Mouse (Mus musculus): Measurements from ENCODE around the gene 2900011O08Rik. TPM values are rescaled to one million over a fixed set of nuclear protein-coding genes. Genes with fewer than 3 reads are reported as not detected.
"Not testable (repeated sequence)": the region's sequence is repeated elsewhere in the genome, so short reads cannot be mapped to it uniquely, and the experiment has no call there.

The 2900011O08Rik gene
- polyA plus RNA-seq, 2 experiments, result 2.5 to 2.9 TPM

GRCm38 (mm10) chr16:13945153-13945552, 41.3 kb upstream of the 2900011O08Rik start:
- no peak for ATAC-seq (ENCODE audit: low FRiP score, low read depth)
- no peak overlapping the region for H3K4me2 ChIP-seq (replicated peaks; ENCODE audit: low read depth, low read length, severe bottlenecking)
- TF ChIP-seq POLR2A (IDR thresholded peaks at IDR 0.05; ENCODE audit: borderline replicate concordance, extremely low read depth, insufficient read depth, insufficient read length), result no peak
- no peaks in the 10 kb centered on the region for H3K9me3 ChIP-seq (ENCODE audit: control insufficient read depth, low read length)
- H3K9ac ChIP-seq (ENCODE audit: low read depth, low read length, severe bottlenecking), result no peak overlapping the region
- no peaks in the 10 kb centered on the region for H3K36me3 ChIP-seq (ENCODE audit: control insufficient read depth, insufficient read depth, low read length)
- H3K4me1 ChIP-seq (ENCODE audit: control insufficient read depth, insufficient read depth, low read length), result no peaks in the 10 kb centered on the region
- WGBS, result 70% methylated on average over 4 of the region's 4 CpGs
- H3K4me3 ChIP-seq (replicated peaks; ENCODE audit: low read length), result no peak overlapping the region
- no peak for DNase-seq (ENCODE audit: low spot score)
- 0 out of 2 replicates have a peak, but pooled peaks cover 2% of the 10 kb centered on the region for H3K27me3 ChIP-seq (ENCODE audit: control insufficient read depth, insufficient read depth, low read length)
- H3K27ac ChIP-seq (replicated peaks; ENCODE audit: low read depth, low read length), result no peak overlapping the region

GRCm38 (mm10) chr16:13946306-13946705, 40.1 kb upstream of the 2900011O08Rik start:
- DNase-seq (ENCODE audit: low spot score) (no peak), ATAC-seq (ENCODE audit: low FRiP score, low read depth) (no peak)
- 82% methylated on average over 1 of the region's 1 CpGs for WGBS

GRCm38 (mm10) chr16:13951245-13951644, 35.2 kb upstream of the 2900011O08Rik start:
- WGBS, result 77% methylated on average over 3 of the region's 3 CpGs
- no peak overlapping the region for H3K27ac ChIP-seq (replicated peaks; ENCODE audit: low read depth, low read length)
- no peaks in the 10 kb centered on the region for H3K36me3 ChIP-seq (ENCODE audit: control insufficient read depth, insufficient read depth, low read length)
- H3K4me2 ChIP-seq (replicated peaks; ENCODE audit: low read depth, low read length, severe bottlenecking), result no peak overlapping the region
- H3K9me3 ChIP-seq (ENCODE audit: control insufficient read depth, low read length), result no peaks in the 10 kb centered on the region
- H3K4me3 ChIP-seq (replicated peaks; ENCODE audit: low read length), result no peak overlapping the region
- no peaks in the 10 kb centered on the region for H3K27me3 ChIP-seq (ENCODE audit: control insufficient read depth, insufficient read depth, low read length)
- no peak for TF ChIP-seq POLR2A (IDR thresholded peaks at IDR 0.05; ENCODE audit: borderline replicate concordance, extremely low read depth, insufficient read depth, insufficient read length)
- H3K9ac ChIP-seq (ENCODE audit: low read depth, low read length, severe bottlenecking), result no peak overlapping the region
- H3K4me1 ChIP-seq (ENCODE audit: control insufficient read depth, insufficient read depth, low read length), result no peaks in the 10 kb centered on the region
- DNase-seq (ENCODE audit: low spot score), result no peak
- no peak for ATAC-seq (ENCODE audit: low FRiP score, low read depth)

More at GRCm38 (mm10) chr16:13946306-13946705, 40.1 kb upstream of the 2900011O08Rik start:
- no peak for TF ChIP-seq POLR2A (IDR thresholded peaks at IDR 0.05; ENCODE audit: borderline replicate concordance, extremely low read depth, insufficient read depth, insufficient read length)
- no peaks in the 10 kb centered on the region for H3K9me3 ChIP-seq (ENCODE audit: control insufficient read depth, low read length)
- no peak overlapping the region for H3K27ac ChIP-seq (replicated peaks; ENCODE audit: low read depth, low read length)
- no peaks in the 10 kb centered on the region for H3K36me3 ChIP-seq (ENCODE audit: control insufficient read depth, insufficient read depth, low read length)
- no peaks in the 10 kb centered on the region for H3K4me1 ChIP-seq (ENCODE audit: control insufficient read depth, insufficient read depth, low read length)
- no peak overlapping the region for H3K4me2 ChIP-seq (replicated peaks; ENCODE audit: low read depth, low read length, severe bottlenecking)
- no peaks in the 10 kb centered on the region for H3K27me3 ChIP-seq (ENCODE audit: control insufficient read depth, insufficient read depth, low read length)
- no peak overlapping the region for H3K9ac ChIP-seq (ENCODE audit: low read depth, low read length, severe bottlenecking)
- no peak overlapping the region for H3K4me3 ChIP-seq (replicated peaks; ENCODE audit: low read length)

- H3K27me3 ChIP-seq (ENCODE audit: control insufficient read depth, insufficient read depth, low read length), result no peaks in the 10 kb centered on the region
- H3K4me2 ChIP-seq (replicated peaks; ENCODE audit: low read depth, low read length, severe bottlenecking), result no peak overlapping the region
- H3K4me1 ChIP-seq (ENCODE audit: control insufficient read depth, insufficient read depth, low read length), result no peaks in the 10 kb centered on the region
- no peak overlapping the region for H3K9ac ChIP-seq (ENCODE audit: low read depth, low read length, severe bottlenecking)
- DNase-seq (ENCODE audit: low spot score) (no peak), ATAC-seq (ENCODE audit: low FRiP score, low read depth) (no peak)
- no peak overlapping the region for H3K27ac ChIP-seq (replicated peaks; ENCODE audit: low read depth, low read length)
- H3K4me3 ChIP-seq (replicated peaks; ENCODE audit: low read length), result no peak overlapping the region
- H3K36me3 ChIP-seq (ENCODE audit: control insufficient read depth, insufficient read depth, low read length), result no peaks in the 10 kb centered on the region
- H3K9me3 ChIP-seq (ENCODE audit: control insufficient read depth, low read length), result no peaks in the 10 kb centered on the region
- 29% methylated on average over 1 of the region's 1 CpGs for WGBS
- no peak for TF ChIP-seq POLR2A (IDR thresholded peaks at IDR 0.05; ENCODE audit: borderline replicate concordance, extremely low read depth, insufficient read depth, insufficient read length)
Measured at GRCm38 (mm10) chr16:13962053-13962452, 24.4 kb upstream of the 2900011O08Rik start.

- H3K4me2 ChIP-seq (replicated peaks; ENCODE audit: low read depth, low read length, severe bottlenecking), result no peak overlapping the region
- no peak for TF ChIP-seq POLR2A (IDR thresholded peaks at IDR 0.05; ENCODE audit: borderline replicate concordance, extremely low read depth, insufficient read depth, insufficient read length)
- H3K4me3 ChIP-seq (replicated peaks; ENCODE audit: low read length), result no peak overlapping the region
- no peaks in the 10 kb centered on the region for H3K4me1 ChIP-seq (ENCODE audit: control insufficient read depth, insufficient read depth, low read length)
- no peak overlapping the region for H3K9ac ChIP-seq (ENCODE audit: low read depth, low read length, severe bottlenecking)
- no peaks in the 10 kb centered on the region for H3K9me3 ChIP-seq (ENCODE audit: control insufficient read depth, low read length)
- ATAC-seq (ENCODE audit: low FRiP score, low read depth) (no peak), DNase-seq (ENCODE audit: low spot score) (no peak)
- H3K27me3 ChIP-seq (ENCODE audit: control insufficient read depth, insufficient read depth, low read length), result no peaks in the 10 kb centered on the region
- no peaks in the 10 kb centered on the region for H3K36me3 ChIP-seq (ENCODE audit: control insufficient read depth, insufficient read depth, low read length)
- no peak overlapping the region for H3K27ac ChIP-seq (replicated peaks; ENCODE audit: low read depth, low read length)
- 82% methylated on average over 1 of the region's 1 CpGs for WGBS
Measured at GRCm38 (mm10) chr16:13969096-13969495, 17.3 kb upstream of the 2900011O08Rik start.

GRCm38 (mm10) chr16:13972051-13972450, 14.4 kb upstream of the 2900011O08Rik start:
- H3K4me1 ChIP-seq (ENCODE audit: control insufficient read depth, insufficient read depth, low read length), result no peaks in the 10 kb centered on the region
- H3K27me3 ChIP-seq (ENCODE audit: control insufficient read depth, insufficient read depth, low read length), result no peaks in the 10 kb centered on the region
- TF ChIP-seq POLR2A (IDR thresholded peaks at IDR 0.05; ENCODE audit: borderline replicate concordance, extremely low read depth, insufficient read depth, insufficient read length), result no peak
- DNase-seq (ENCODE audit: low spot score) (no peak), ATAC-seq (ENCODE audit: low FRiP score, low read depth) (no peak)
- no peak overlapping the region for H3K4me3 ChIP-seq (replicated peaks; ENCODE audit: low read length)
- 95% methylated on average over 8 of the region's 8 CpGs for WGBS
- no peak overlapping the region for H3K27ac ChIP-seq (replicated peaks; ENCODE audit: low read depth, low read length)
- H3K36me3 ChIP-seq (ENCODE audit: control insufficient read depth, insufficient read depth, low read length), result no peaks in the 10 kb centered on the region
- no peak overlapping the region for H3K4me2 ChIP-seq (replicated peaks; ENCODE audit: low read depth, low read length, severe bottlenecking)
- no peaks in the 10 kb centered on the region for H3K9me3 ChIP-seq (ENCODE audit: control insufficient read depth, low read length)
- no peak overlapping the region for H3K9ac ChIP-seq (ENCODE audit: low read depth, low read length, severe bottlenecking)

GRCm38 (mm10) chr16:13976358-13976896, 10.0 kb upstream of the 2900011O08Rik start:
- not testable (repeated sequence) for H3K27me3 ChIP-seq (ENCODE audit: control insufficient read depth, insufficient read depth, low read length); DNase-seq (ENCODE audit: low spot score); H3K9me3 ChIP-seq (ENCODE audit: control insufficient read depth, low read length); H3K4me3 ChIP-seq (replicated peaks; ENCODE audit: low read length); H3K4me1 ChIP-seq (ENCODE audit: control insufficient read depth, insufficient read depth, low read length); H3K4me2 ChIP-seq (replicated peaks; ENCODE audit: low read depth, low read length, severe bottlenecking); H3K9ac ChIP-seq (ENCODE audit: low read depth, low read length, severe bottlenecking); ATAC-seq (ENCODE audit: low FRiP score, low read depth); H3K36me3 ChIP-seq (ENCODE audit: control insufficient read depth, insufficient read depth, low read length); H3K27ac ChIP-seq (replicated peaks; ENCODE audit: low read depth, low read length)
- WGBS, result 77% methylated on average over 4 of the region's 4 CpGs

GRCm38 (mm10) chr16:13977026-13977425, 9.4 kb upstream of the 2900011O08Rik start:
- 52% methylated on average over 1 of the region's 1 CpGs for WGBS
- not testable (repeated sequence) for H3K27ac ChIP-seq (replicated peaks; ENCODE audit: low read depth, low read length); H3K4me1 ChIP-seq (ENCODE audit: control insufficient read depth, insufficient read depth, low read length); H3K4me3 ChIP-seq (replicated peaks; ENCODE audit: low read length); H3K36me3 ChIP-seq (ENCODE audit: control insufficient read depth, insufficient read depth, low read length); H3K4me2 ChIP-seq (replicated peaks; ENCODE audit: low read depth, low read length, severe bottlenecking); DNase-seq (ENCODE audit: low spot score); H3K9me3 ChIP-seq (ENCODE audit: control insufficient read depth, low read length); H3K9ac ChIP-seq (ENCODE audit: low read depth, low read length, severe bottlenecking); ATAC-seq (ENCODE audit: low FRiP score, low read depth); H3K27me3 ChIP-seq (ENCODE audit: control insufficient read depth, insufficient read depth, low read length)

All from limb, embryonic 14.5 days (tissue).